Comparison of ENCODE assay signal across 22 mouse cellular contexts in genomic region chr5:98054834-98055233, GRCm38 (mm10).
"Had no signal": no experiment of that assay in that cellular context is flagged by ENCODE, and none has a peak within 500 bp of the region (broad histone marks: within the 10 kb centered on the region; RNA-seq: fewer than 3 reads in every experiment).

No protein-coding gene starts in this region.

- H3K4me2 ChIP-seq: kidney, embryonic 15.5 days; limb, embryonic 13.5 days; liver, embryonic 12.5 days; liver, embryonic 15.5 days; midbrain, embryonic 13.5 days had no signal

- H3K4me3 ChIP-seq: kidney, embryonic 15.5 days; limb, embryonic 10.5 days; limb, embryonic 13.5 days; liver, embryonic 12.5 days; liver, embryonic 15.5 days; megakaryocyte, embryonic 14.5 days; midbrain, embryonic 10.5 days; midbrain, embryonic 13.5 days had no signal

- H3K9me3 ChIP-seq: kidney, embryonic 15.5 days; limb, embryonic 10.5 days; limb, embryonic 13.5 days; liver, embryonic 12.5 days; liver, embryonic 15.5 days; megakaryocyte, embryonic 14.5 days; midbrain, embryonic 10.5 days; midbrain, embryonic 13.5 days had no signal

- H3K36me3 ChIP-seq: kidney, embryonic 15.5 days; limb, embryonic 10.5 days; limb, embryonic 13.5 days; liver, embryonic 12.5 days; liver, embryonic 15.5 days; midbrain, embryonic 10.5 days; midbrain, embryonic 13.5 days had no signal

- H3K4me1 ChIP-seq: kidney, embryonic 15.5 days; limb, embryonic 10.5 days; liver, embryonic 12.5 days; liver, embryonic 15.5 days; megakaryocyte, embryonic 14.5 days; midbrain, embryonic 10.5 days; midbrain, embryonic 13.5 days had no signal

- H3K27me3 ChIP-seq: kidney, embryonic 15.5 days; limb, embryonic 13.5 days; liver, embryonic 12.5 days; liver, embryonic 15.5 days; megakaryocyte, embryonic 14.5 days; midbrain, embryonic 13.5 days had no signal

- H3K27ac ChIP-seq: kidney, embryonic 15.5 days; limb, embryonic 10.5 days; limb, embryonic 13.5 days; liver, embryonic 12.5 days; liver, embryonic 15.5 days; midbrain, embryonic 10.5 days; midbrain, embryonic 13.5 days had no signal

- ATAC-seq: liver, embryonic 12.5 days; midbrain, embryonic 13.5 days; midbrain, embryonic 16.5 days had no signal

- H3K9ac ChIP-seq: kidney, embryonic 15.5 days; limb, embryonic 13.5 days; liver, embryonic 12.5 days; liver, embryonic 15.5 days; midbrain, embryonic 13.5 days had no signal

- DNase-seq: kidney, adult 11 months; kidney, adult 8-10 months; kidney, postnatal 14 days; kidney, postnatal 4 days; layer of hippocampus, adult 9-11 months; liver; lung, adult 2 months; lung, postnatal 4 days; right cerebral cortex, adult 18-20 months; right cerebral cortex, postnatal 14 days; right cerebral cortex, postnatal 4 days; thymus, adult 18-20 months; thymus, postnatal 36 days had no signal
